Mouse (Mus musculus): Measurements from ENCODE around the gene Rph3a.

GRCm38 (mm10) chr5:121006176-121006575, 3.7 kb downstream of the Rph3a start:
- TF ChIP-seq CTCF (IDR thresholded peaks at IDR 0.05; ENCODE audit: low read depth, low read length) (no peak), POLR2A (IDR thresholded peaks at IDR 0.05; ENCODE audit: extremely low read depth, insufficient read depth, low read length) (no peak)

Data from liver, adult 2 months (tissue).